Mouse (Mus musculus): ENCODE data around the gene Zfp282. TPM values are rescaled to one million over a fixed set of nuclear protein-coding genes. Genes with fewer than 3 reads are reported as not detected.
A peak's percentile ranks its signal among the peaks of the same experiment; 100 is the strongest.
"Not testable (repeated sequence)": the region's sequence is repeated elsewhere in the genome, so short reads cannot be mapped to it uniquely, and the experiment has no call there.

Zfp282 gene
- 10 to 100 TPM; 24.5 to 26.0 TPM for total RNA-seq (2021)
- long read RNA-seq, experiment 1, full-length matches to known transcripts: 27 of 37 reads
- long read RNA-seq, experiment 1, partial matches to known transcripts: 2 of 37 reads
- long read RNA-seq, experiment 1, other reads (novel, unspliced or antisense): 8 of 37 reads
- long read RNA-seq, experiment 2, full-length matches to known transcripts: 19 of 34 reads
- long read RNA-seq, experiment 2, partial matches to known transcripts: 15 of 34 reads
- long read RNA-seq, experiment 2, other reads (novel, unspliced or antisense): 0 of 34 reads

- DNase-seq (ENCODE audit: low spot score in 2 of 2): no peak
- intact Hi-C loops (cut with DNase I): no loop called here
Measured at GRCm38 (mm10) chr6:47877058-47877457, at the start of gene Zfp282. Gene Zfp282, plus strand, starts transcription at chr6:47877204.

GRCm38 (mm10) chr6:47827462-47827861 is 49.5 kb upstream of the Zfp282 start:
- DNase-seq (ENCODE audit: low spot score in 2 of 2): no peak
- intact Hi-C loops (cut with DNase I): no loop called here

GRCm38 (mm10) chr6:47828950-47829349 is 48.1 kb upstream of the Zfp282 start:
- no peak for DNase-seq (ENCODE audit: low spot score in 2 of 2)
- intact Hi-C loops (cut with DNase I): no loop called here

- peak; percentile 93 for DNase-seq (ENCODE audit: low spot score in 2 of 2)
- intact Hi-C loops (cut with DNase I): loop anchor here (2.0 kb wide), 1 partner anchor 32 kb away; no protein-coding TSS in a partner anchor
Measured at GRCm38 (mm10) chr6:47830104-47831078, 46.6 kb upstream of the Zfp282 start, which contains the start of gene Zfp786. Gene Zfp786, minus strand, starts transcription at chr6:47830867.

GRCm38 (mm10) chr6:47832220-47832619 is 44.8 kb upstream of the Zfp282 start:
- intact Hi-C loops (cut with DNase I): no loop called here
- DNase-seq (ENCODE audit: low spot score in 2 of 2): no peak

GRCm38 (mm10) chr6:47835482-47835983 is 41.5 kb upstream of the Zfp282 start, which contains the start of gene Zfp398:
Gene Zfp398, plus strand, starts transcription at chr6:47835661.
- intact Hi-C loops (cut with DNase I): no loop called here
- peak; percentile 96 for DNase-seq (ENCODE audit: low spot score in 2 of 2)

- intact Hi-C loops (cut with DNase I): no loop called here
- peak; percentile 51 to 54 for DNase-seq (ENCODE audit: low spot score in 2 of 2)
Measured at GRCm38 (mm10) chr6:47835984-47836521, 41.0 kb upstream of the Zfp282 start.

GRCm38 (mm10) chr6:47837630-47838029 is 39.4 kb upstream of the Zfp282 start:
- intact Hi-C loops (cut with DNase I): no loop called here
- no peak for DNase-seq (ENCODE audit: low spot score in 2 of 2)

- intact Hi-C loops (cut with DNase I): no loop called here
- no peak for DNase-seq (ENCODE audit: low spot score in 2 of 2)
Measured at GRCm38 (mm10) chr6:47841077-47841476, 35.9 kb upstream of the Zfp282 start.

- DNase-seq (ENCODE audit: low spot score in 2 of 2): no peak
- intact Hi-C loops (cut with DNase I): no loop called here
Measured at GRCm38 (mm10) chr6:47841831-47842230, 35.2 kb upstream of the Zfp282 start.

- intact Hi-C loops (cut with DNase I): no loop called here
- no peak for DNase-seq (ENCODE audit: low spot score in 2 of 2)
Measured at GRCm38 (mm10) chr6:47842337-47842736, 34.7 kb upstream of the Zfp282 start.

GRCm38 (mm10) chr6:47845779-47846178 is 31.2 kb upstream of the Zfp282 start:
- intact Hi-C loops (cut with DNase I): no loop called here

GRCm38 (mm10) chr6:47857241-47857640 is 19.8 kb upstream of the Zfp282 start:
- intact Hi-C loops (cut with DNase I): no loop called here
- DNase-seq (ENCODE audit: low spot score in 2 of 2): no peak

More at GRCm38 (mm10) chr6:47845779-47846178, 31.2 kb upstream of the Zfp282 start:
- DNase-seq (ENCODE audit: low spot score in 2 of 2): no peak

- DNase-seq (ENCODE audit: low spot score in 2 of 2); intact Hi-C loops (cut with DNase I): not testable (repeated sequence)
Measured at GRCm38 (mm10) chr6:47857729-47858128, 19.3 kb upstream of the Zfp282 start.

GRCm38 (mm10) chr6:47872266-47872665 is 4.7 kb upstream of the Zfp282 start:
- DNase-seq (ENCODE audit: low spot score in 2 of 2): no peak
- intact Hi-C loops (cut with DNase I): no loop called here

- intact Hi-C loops (cut with DNase I): no loop called here
- peak; percentile 89 for DNase-seq (ENCODE audit: low spot score in 2 of 2)
Measured at GRCm38 (mm10) chr6:47877461-47878132, 593 bp downstream of the Zfp282 start.

- DNase-seq (ENCODE audit: low spot score in 2 of 2): no peak
- intact Hi-C loops (cut with DNase I): no loop called here
Measured at GRCm38 (mm10) chr6:47878133-47878514, 1.1 kb downstream of the Zfp282 start.

GRCm38 (mm10) chr6:47878593-47878992 is 1.6 kb downstream of the Zfp282 start:
- intact Hi-C loops (cut with DNase I): no loop called here
- no peak for DNase-seq (ENCODE audit: low spot score in 2 of 2)

GRCm38 (mm10) chr6:47879049-47879716 is 2.2 kb downstream of the Zfp282 start:
- intact Hi-C loops (cut with DNase I): no loop called here
- no peak for DNase-seq (ENCODE audit: low spot score in 2 of 2)

Measured in left cerebral cortex, postnatal 14 days (tissue).